Mouse (Mus musculus) CD8-positive naive resting alpha-beta T cell, adult 2 months (primary cell): ENCODE data around the gene Plce1.
"Not testable (repeated sequence)": the region's sequence is repeated elsewhere in the genome, so short reads cannot be mapped to it uniquely, and the experiment has no call there.

Experiments used
- DNase-seq, 2 experiments: peaks; one replicate each; pipeline ENCODE4 v3.0.0; 2022; ENCODE audit warnings: low read depth in 2 of 2, low spot score in 2 of 2

The Plce1 gene

GRCm38 (mm10) chr19:38488103-38488912 lies 7.4 kb downstream of the Plce1 start:
- DNase-seq, result no peak

GRCm38 (mm10) chr19:38498233-38498632 lies 17.3 kb downstream of the Plce1 start:
- DNase-seq, result no peak

- DNase-seq, result no peak
Observed at GRCm38 (mm10) chr19:38504597-38504996, 23.7 kb downstream of the Plce1 start.

DNA sequence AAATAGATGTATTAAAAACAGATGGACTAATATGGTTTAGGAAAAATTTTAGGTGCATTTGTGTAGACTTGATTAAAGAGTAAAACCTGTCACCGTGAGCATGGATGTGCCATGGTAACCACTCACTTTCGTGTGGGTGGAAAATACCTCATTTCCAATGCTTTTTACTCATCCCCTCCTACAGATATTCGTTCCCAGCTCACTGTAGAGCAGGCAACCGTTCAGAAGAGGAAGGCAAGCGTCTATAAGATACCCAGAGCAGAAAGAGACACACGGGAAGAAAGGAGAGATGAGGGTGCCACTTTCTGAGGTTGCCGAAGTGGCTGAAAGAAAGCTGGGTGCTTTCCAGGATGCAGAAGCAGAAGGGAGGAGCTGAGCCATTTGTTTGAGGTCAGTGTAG lies 25.2 kb downstream of the Plce1 start:
- DNase-seq, result no peak

DNA sequence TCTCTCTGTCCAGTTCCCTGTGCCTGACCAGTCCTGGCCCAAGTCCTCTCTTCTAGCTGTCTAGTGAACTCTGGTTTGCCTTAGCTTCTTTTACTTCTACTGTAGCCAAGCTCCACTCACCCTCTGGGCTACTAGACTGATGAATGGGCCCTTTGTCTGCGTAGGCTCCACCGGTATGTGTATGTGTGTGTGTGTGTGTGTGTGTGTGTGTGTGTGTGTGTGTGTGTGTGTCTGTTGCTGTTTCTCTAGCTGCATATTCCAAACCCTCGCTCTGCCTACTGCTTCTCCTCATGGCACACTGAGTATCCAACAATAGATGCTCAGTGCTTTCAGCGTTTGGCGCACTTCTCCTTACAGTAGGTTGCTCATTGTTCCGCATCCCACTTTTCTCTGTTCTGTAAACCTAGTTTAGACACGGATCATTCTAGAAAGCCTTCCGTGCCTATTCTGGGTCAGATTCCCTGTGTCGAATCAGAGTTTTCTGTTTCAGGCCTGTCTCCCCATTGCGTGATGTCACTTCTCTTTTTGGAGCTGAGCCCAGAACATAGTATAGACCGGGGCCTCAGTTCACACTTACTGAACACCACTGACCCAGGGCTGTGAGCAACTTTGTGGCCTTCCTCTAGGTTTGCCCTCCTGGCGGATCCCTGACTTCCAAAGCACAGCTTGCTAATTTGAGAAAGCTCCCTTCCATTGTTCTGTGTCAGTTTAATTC lies 26.5 kb downstream of the Plce1 start:
- DNase-seq, result no peak

GRCm38 (mm10) chr19:38507966-38508625 lies 27.2 kb downstream of the Plce1 start:
- DNase-seq, result no peak

- no peak for DNase-seq
Observed at GRCm38 (mm10) chr19:38514417-38515184, 33.7 kb downstream of the Plce1 start.

DNA sequence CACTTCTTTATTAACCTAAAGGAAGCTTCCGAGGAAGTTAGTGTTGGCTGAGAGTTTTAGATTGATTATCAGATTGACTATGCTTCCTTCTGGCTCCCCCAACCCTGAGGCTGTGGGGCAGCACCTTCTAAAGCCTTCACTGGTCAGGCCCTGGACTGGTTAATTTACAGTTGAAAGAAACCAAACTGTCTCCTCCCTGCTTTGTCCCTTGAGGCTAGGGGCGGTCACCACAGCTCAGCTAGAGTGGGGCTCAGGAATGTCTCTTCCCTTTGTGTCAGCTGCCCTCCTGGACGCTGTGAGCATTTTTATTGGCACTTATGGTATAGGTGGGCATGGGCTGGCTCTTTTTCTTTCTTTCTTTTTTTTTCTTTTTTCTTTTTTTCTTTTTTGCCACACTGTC lies 45.9 kb downstream of the Plce1 start:
- no peak for DNase-seq

DNA sequence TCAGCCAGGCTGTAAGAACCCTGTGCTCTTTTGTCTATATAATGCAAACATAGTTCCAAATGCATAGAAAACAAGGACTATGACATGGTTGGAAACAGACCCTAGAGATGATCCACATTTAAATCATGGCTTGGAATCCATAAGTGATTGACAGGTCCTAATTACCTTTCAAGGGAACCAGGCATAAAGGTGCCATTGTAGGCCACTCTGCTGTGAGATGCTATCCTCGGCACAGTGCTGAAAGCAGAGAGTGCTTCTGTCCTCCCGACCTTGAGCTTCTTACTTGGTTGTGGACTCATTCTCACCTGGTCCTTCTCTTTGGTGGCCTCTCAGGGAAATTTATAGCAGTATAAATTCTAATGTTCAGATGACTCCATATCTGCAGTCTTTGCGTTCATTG lies 46.6 kb downstream of the Plce1 start:
- no peak for DNase-seq

DNA sequence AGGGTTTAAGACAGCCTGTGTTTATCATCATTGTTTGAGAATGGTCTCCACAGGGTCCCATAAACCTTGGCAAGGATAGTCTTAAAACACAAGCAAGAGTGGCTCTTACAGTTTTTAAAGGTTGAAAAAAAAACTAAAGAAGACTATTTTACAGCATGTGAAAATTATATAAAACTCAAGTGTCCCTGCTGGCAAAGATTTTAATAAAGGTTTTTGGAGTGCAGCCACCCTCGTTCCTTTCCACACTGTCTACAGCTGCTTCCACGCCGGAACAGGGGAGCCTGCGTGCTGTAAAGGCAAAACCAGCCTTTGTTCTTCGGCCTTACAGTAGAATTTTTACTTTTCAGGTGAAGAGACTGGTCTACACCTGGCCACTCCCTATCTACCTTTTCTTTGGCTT lies 52.3 kb downstream of the Plce1 start:
- DNase-seq, result no peak

- no peak for DNase-seq
Observed at GRCm38 (mm10) chr19:38539338-38539737, 58.4 kb downstream of the Plce1 start.

DNA sequence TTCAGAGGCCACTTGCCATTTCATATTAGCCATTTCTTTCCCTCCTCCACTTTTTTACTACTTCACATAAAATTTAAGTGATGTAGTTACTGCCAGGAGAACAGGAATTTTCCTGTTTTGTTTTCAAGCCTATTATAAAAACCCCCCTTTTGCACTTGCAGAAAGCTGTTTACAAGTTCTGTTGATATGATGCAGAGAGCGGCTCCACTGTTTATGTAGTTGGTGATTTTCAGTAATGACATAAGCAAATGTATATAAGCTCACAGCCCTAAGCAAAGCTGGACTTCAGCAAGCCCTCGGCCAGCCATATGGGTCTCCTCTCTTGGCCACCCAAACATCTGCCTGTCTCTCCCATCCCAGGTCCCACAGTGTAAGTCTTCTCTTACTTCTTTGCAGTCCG lies 59.6 kb downstream of the Plce1 start:
- DNase-seq, result no peak

GRCm38 (mm10) chr19:38549487-38550058 lies 68.7 kb downstream of the Plce1 start:
- no peak for DNase-seq

DNA sequence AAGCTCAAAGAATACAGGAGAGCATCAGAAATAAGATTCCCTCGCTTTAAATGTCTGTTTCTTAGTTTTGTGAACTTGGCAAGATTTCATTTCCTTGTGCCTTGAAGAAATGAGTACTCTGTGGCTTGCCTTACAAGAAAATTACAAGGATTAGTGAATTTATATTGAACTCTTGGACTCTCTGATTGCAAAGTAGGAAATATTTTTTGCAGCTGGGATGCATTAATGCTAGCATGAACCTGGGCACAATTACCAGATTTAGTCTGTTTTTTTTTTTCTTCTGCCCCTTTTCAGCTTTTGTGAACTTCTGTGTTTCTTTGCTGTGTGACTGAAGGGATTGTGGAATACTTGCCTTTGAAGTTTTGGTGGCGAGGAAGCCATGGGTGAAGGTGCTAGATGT lies 72.6 kb downstream of the Plce1 start:
- DNase-seq, result no peak

GRCm38 (mm10) chr19:38555399-38555798 lies 74.5 kb downstream of the Plce1 start:
- DNase-seq, result no peak

GRCm38 (mm10) chr19:38558816-38559215 lies 77.9 kb downstream of the Plce1 start:
- no peak for DNase-seq

DNA sequence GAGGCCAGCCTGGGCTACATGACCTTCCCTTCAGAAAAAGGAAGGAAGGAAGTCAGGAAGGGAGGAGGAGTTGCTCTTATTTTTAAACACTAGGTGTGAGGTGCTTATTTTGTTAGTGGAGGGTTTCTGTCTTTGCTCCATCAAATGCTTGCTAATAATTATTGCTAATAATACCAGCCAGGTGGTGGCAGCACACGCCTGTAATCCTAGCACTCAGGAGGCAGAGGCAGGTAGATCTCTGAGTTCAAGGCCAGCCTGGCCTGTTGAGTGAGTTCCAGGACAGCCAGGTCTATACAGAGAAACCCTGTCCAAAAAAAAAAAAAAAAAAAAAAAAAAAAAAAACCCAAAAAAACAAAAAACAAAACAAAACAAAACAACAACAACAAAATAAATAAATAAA lies 81.0 kb downstream of the Plce1 start:
- DNase-seq, result not testable (repeated sequence)

GRCm38 (mm10) chr19:38566156-38566555 lies 85.2 kb downstream of the Plce1 start:
- no peak for DNase-seq

DNA sequence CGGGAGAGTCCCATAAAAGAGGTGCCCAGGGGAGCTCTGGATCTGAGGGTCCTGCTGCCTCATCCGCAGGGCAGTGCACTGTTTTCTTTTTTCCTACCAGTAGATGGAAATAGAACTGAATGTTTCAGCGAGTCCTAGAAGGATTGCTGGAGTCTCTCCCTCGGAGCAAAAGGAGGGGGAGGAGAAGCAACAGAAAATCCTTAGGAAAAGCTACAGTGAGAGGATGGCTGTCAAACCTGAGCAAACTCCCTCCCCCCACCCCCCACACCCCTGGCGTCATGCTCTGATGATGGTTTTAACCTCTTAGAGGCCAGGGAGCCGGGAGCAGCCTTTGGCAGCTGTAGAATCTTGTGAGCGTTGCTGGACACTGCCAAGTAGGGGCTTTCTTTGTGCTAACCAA lies 85.8 kb downstream of the Plce1 start:
- DNase-seq, result no peak

- DNase-seq, result no peak
Observed at GRCm38 (mm10) chr19:38567331-38567730, 86.4 kb downstream of the Plce1 start.

- DNase-seq, result no peak
Observed at GRCm38 (mm10) chr19:38578554-38579146, 97.7 kb downstream of the Plce1 start.
